Mouse (Mus musculus) forebrain, embryonic 13.5 days (tissue): ENCODE measurements at regions not wholly inside any gene's neighbourhood (a gene's known extent, or its start where the extent isn't known, plus 50 kb on each side); places are given as distances from the start of the nearest gene placed in this dataset.

Source experiments
- ATAC-seq: fragments of 200-750 bp; cut with Nextera tagmentation; 2 replicates; pipeline ENCODE4 v1.8.0; 2017
- H3K27ac ChIP-seq: fragments of 300-500 bp; sonication (generic); 2 replicates; pipeline ENCODE4 v1.5.1; 2015; ENCODE audit warnings: inconsistent platforms, mild to moderate bottlenecking, moderate library complexity
- H3K27me3 ChIP-seq: fragments of 300-500 bp; sonication (generic); 2 replicates; pipeline ENCODE4 v1.6.1; 2015; ENCODE audit warnings: mild to moderate bottlenecking, inconsistent platforms
- H3K36me3 ChIP-seq: fragments of 300-500 bp; sonication (generic); 2 replicates; pipeline ENCODE4 v1.6.1; 2015; ENCODE audit warnings: mild to moderate bottlenecking, inconsistent platforms; ENCODE audit not compliant: poor library complexity, severe bottlenecking
- H3K4me1 ChIP-seq: fragments of 300-500 bp; sonication (generic); 2 replicates; pipeline ENCODE4 v1.6.1; 2015; ENCODE audit warnings: inconsistent platforms
- H3K4me2 ChIP-seq: fragments of 300-500 bp; sonication (generic); 2 replicates; pipeline ENCODE4 v1.6.1; 2015; ENCODE audit warnings: inconsistent platforms, mild to moderate bottlenecking, moderate library complexity
- H3K4me3 ChIP-seq: fragments of 300-500 bp; sonication (generic); 2 replicates; pipeline ENCODE4 v1.5.1; 2015; ENCODE audit warnings: mild to moderate bottlenecking, inconsistent platforms
- H3K9ac ChIP-seq: fragments of 300-500 bp; sonication (generic); 2 replicates; pipeline ENCODE4 v1.6.1; 2015; ENCODE audit warnings: mild to moderate bottlenecking, inconsistent platforms
- H3K9me3 ChIP-seq: fragments of 300-500 bp; sonication (generic); replicated peaks from 2 replicates; pipeline ENCODE4 v1.6.1; 2016; ENCODE audit warnings: inconsistent platforms
- WGBS: fragments of 180-500 bp; shearing (Covaris S2); methylation state at CpG from one replicate; pipeline ENCODE4 v1.1.7; 2015; 5-methylcytosine and 5-hydroxymethylcytosine counted together

GRCm38 (mm10) chr19:60408436-60408835 is 59.7 kb downstream of the Prlhr start:
- H3K4me3 ChIP-seq = no peak overlapping the region
- no peaks in the 10 kb centered on the region for H3K9me3 ChIP-seq
- no peak overlapping the region for H3K27ac ChIP-seq
- WGBS = 87% methylated on average over 3 of the region's 3 CpGs
- no peaks in the 10 kb centered on the region for H3K4me1 ChIP-seq
- no peak overlapping the region for H3K9ac ChIP-seq
- no peak overlapping the region for H3K4me2 ChIP-seq
- H3K27me3 ChIP-seq = no peaks in the 10 kb centered on the region
- no peaks in the 10 kb centered on the region for H3K36me3 ChIP-seq
- ATAC-seq = no peak

DNA sequence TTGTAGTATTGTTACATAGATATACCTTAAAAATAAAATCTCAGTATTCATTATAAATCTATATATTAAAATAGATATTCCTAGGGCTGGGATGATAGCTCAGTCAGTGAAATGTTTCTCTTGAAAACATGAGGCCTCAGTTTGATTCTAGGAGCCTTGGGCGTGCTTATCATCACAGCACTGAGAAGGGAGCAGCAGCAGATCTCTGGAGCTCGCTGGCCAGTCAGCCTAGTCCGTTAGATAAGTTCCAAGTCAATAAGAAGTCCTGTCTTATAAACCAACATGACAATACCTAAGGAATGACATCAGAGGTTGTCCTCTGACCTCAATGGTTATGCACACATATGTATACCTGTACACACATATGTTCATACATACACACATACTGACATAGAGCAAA is 68.7 kb downstream of the Prlhr start:
- Histone ChIP-seq H3K9me3 (no peaks in the 10 kb centered on the region), H3K27ac (no peak overlapping the region), H3K27me3 (no peaks in the 10 kb centered on the region), H3K36me3 (no peaks in the 10 kb centered on the region), H3K4me1 (peaks cover 7% of the 10 kb centered on the region; the same call in 1 of the 2 replicates), H3K9ac (no peak overlapping the region), H3K4me3 (no peak overlapping the region), H3K4me2 (no peak overlapping the region)
- no peak for ATAC-seq
- 79% methylated on average over 3 of the region's 3 CpGs for WGBS

- Histone ChIP-seq H3K27me3 (no peaks in the 10 kb centered on the region), H3K4me3 (no peak overlapping the region), H3K9me3 (no peaks in the 10 kb centered on the region), H3K36me3 (no peaks in the 10 kb centered on the region), H3K27ac (no peak overlapping the region), H3K4me2 (no peak overlapping the region), H3K9ac (no peak overlapping the region), H3K4me1 (peaks cover 13% of the 10 kb centered on the region)
- 15% methylated on average over 1 of the region's 1 CpGs for WGBS
- ATAC-seq = no peak
Measured at GRCm38 (mm10) chr19:60397666-60398065, 70.4 kb downstream of the Prlhr start.

GRCm38 (mm10) chr19:60396604-60397003 is 71.5 kb downstream of the Prlhr start:
- Histone ChIP-seq H3K4me3 (no peak overlapping the region), H3K27ac (no peak overlapping the region), H3K9ac (no peak overlapping the region), H3K36me3 (no peaks in the 10 kb centered on the region), H3K4me2 (no peak overlapping the region), H3K9me3 (no peaks in the 10 kb centered on the region), H3K4me1 (peaks cover 13% of the 10 kb centered on the region), H3K27me3 (no peaks in the 10 kb centered on the region)
- 57% methylated on average over 5 of the region's 5 CpGs for WGBS
- no peak for ATAC-seq

GRCm38 (mm10) chr19:60386563-60387241 is 81.4 kb downstream of the Prlhr start:
- no peak overlapping the region for H3K4me2 ChIP-seq
- no peak overlapping the region for H3K9ac ChIP-seq
- no peaks in the 10 kb centered on the region for H3K36me3 ChIP-seq
- H3K4me1 ChIP-seq = no peaks in the 10 kb centered on the region
- ATAC-seq = no peak
- H3K27ac ChIP-seq = no peak overlapping the region
- H3K27me3 ChIP-seq = no peaks in the 10 kb centered on the region
- no peaks in the 10 kb centered on the region for H3K9me3 ChIP-seq
- no peak overlapping the region for H3K4me3 ChIP-seq
- WGBS = 77% methylated on average over 3 of the region's 3 CpGs

- Histone ChIP-seq H3K27me3 (no peaks in the 10 kb centered on the region), H3K9me3 (no peaks in the 10 kb centered on the region), H3K27ac (no peak overlapping the region), H3K9ac (no peak overlapping the region), H3K4me1 (no peaks in the 10 kb centered on the region), H3K4me2 (no peak overlapping the region), H3K36me3 (no peaks in the 10 kb centered on the region), H3K4me3 (no peak overlapping the region)
- WGBS = 69% methylated on average over 5 of the region's 5 CpGs
- no peak for ATAC-seq
Measured at GRCm38 (mm10) chr19:60384721-60385120, 83.4 kb downstream of the Prlhr start.

GRCm38 (mm10) chr19:60382661-60383060 is 85.4 kb downstream of the Prlhr start:
- no peaks in the 10 kb centered on the region for H3K9me3 ChIP-seq
- no peak overlapping the region for H3K4me2 ChIP-seq
- H3K27ac ChIP-seq = no peak overlapping the region
- no peak for ATAC-seq
- no peak overlapping the region for H3K4me3 ChIP-seq
- H3K4me1 ChIP-seq = no peaks in the 10 kb centered on the region
- H3K9ac ChIP-seq = no peak overlapping the region
- H3K36me3 ChIP-seq = no peaks in the 10 kb centered on the region
- no peaks in the 10 kb centered on the region for H3K27me3 ChIP-seq

DNA sequence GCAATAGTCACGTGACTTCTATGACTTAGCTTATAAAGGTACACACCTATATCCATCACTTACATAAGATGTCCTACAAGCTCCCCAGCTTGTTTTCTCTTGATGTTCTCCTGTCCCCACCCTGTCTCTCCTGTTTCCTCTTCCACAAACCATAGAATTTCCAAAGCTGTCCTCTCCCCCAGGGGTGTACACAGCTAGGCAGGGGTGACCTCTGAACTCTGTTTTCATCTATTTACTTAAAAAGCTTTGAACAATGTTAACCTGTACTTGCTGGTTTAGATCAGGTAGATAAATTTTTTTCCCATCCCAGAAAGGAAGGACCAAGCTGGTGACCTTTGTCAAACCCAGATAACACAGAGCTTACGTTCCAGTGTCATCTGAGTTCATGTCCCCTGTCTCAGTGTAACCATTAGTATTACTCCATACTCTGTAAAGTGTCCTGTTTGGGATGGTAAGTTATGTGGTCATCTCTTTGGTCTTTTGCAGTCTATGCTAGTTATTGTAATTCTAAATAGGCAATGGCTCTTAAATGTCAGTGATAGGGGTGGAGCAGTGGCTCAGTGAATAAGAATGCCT is 89.0 kb downstream of the Prlhr start:
- Histone ChIP-seq H3K36me3 (no peaks in the 10 kb centered on the region), H3K4me3 (no peak overlapping the region), H3K4me1 (no peaks in the 10 kb centered on the region), H3K9me3 (no peaks in the 10 kb centered on the region), H3K27me3 (no peaks in the 10 kb centered on the region), H3K9ac (no peak overlapping the region), H3K4me2 (no peak overlapping the region), H3K27ac (no peak overlapping the region)
- WGBS = 90% methylated on average over 2 of the region's 2 CpGs
- no peak for ATAC-seq

DNA sequence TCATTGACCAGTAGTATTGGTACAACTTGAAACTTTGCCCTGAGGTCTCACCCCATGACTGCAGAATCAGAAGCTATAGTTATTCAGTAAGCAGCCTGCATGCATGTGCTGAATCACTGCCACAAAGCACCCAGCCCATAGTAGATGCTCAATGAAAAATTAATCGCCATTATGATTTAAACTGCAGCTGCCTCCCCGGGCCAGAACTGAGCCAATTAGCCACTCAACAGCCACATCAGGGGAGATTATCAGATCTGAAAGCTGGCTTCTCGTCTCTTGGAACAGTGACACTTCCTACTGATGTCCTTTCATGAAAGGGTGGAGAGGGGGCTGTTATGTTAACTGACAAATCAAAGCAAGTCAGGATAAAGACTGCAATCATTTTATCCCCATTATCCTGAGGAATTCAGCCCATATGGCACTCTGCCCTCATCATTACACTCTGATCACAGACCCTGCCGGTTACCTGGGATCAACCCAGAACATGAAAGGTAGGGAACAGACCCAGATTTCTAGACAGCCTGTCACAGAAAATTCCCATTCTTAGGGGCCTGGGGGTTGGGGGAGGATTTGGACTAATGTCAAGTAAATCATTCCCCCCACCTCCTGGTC is 104.0 kb downstream of the Prlhr start:
- 17% methylated on average over 4 of the region's 4 CpGs for WGBS
- no peaks in the 10 kb centered on the region for H3K9me3 ChIP-seq
- ATAC-seq = peak; percentile 53; the same call in 1 of the 2 replicates
- no peak overlapping the region for H3K27ac ChIP-seq
- no peaks in the 10 kb centered on the region for H3K36me3 ChIP-seq
- H3K27me3 ChIP-seq = no peaks in the 10 kb centered on the region
- no peak overlapping the region for H3K4me2 ChIP-seq
- H3K9ac ChIP-seq = no peak overlapping the region
- H3K4me3 ChIP-seq = no peak overlapping the region
- peaks cover 12% of the 10 kb centered on the region for H3K4me1 ChIP-seq

GRCm38 (mm10) chr19:60344911-60345310 is 118.4 kb upstream of the Fam204a start:
- H3K4me3 ChIP-seq = no peak overlapping the region
- WGBS = 94% methylated on average over 12 of the region's 12 CpGs
- no peaks in the 10 kb centered on the region for H3K9me3 ChIP-seq
- no peak overlapping the region for H3K9ac ChIP-seq
- no peak overlapping the region for H3K27ac ChIP-seq
- H3K4me1 ChIP-seq = no peaks in the 10 kb centered on the region
- H3K4me2 ChIP-seq = no peak overlapping the region
- H3K27me3 ChIP-seq = no peaks in the 10 kb centered on the region
- no peak for ATAC-seq
- no peaks in the 10 kb centered on the region for H3K36me3 ChIP-seq

DNA sequence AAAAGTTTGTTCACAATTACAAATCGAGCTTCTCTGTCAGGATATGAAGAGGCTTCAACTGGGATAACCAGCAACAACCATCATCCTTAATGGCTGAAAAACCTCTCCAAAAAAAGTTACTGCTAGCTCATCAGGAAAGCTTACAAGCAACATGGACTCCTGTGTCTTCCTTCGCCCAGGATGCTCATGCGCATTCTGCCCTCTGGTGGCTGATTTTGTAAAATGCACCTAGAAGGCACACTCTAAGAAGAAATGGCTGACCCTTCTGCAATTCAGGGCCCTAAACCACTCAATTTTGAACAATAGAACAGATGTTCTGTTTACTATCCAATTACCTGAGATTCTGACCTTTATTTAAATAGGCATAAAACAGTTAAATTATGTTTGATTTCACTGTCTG is 115.0 kb upstream of the Fam204a start:
- no peaks in the 10 kb centered on the region for H3K36me3 ChIP-seq
- H3K9ac ChIP-seq = no peak overlapping the region
- peak; percentile 59 for ATAC-seq
- no peak overlapping the region for H3K27ac ChIP-seq
- 4% methylated on average over 3 of the region's 3 CpGs for WGBS
- no peaks in the 10 kb centered on the region for H3K9me3 ChIP-seq
- H3K27me3 ChIP-seq = no peaks in the 10 kb centered on the region
- no peak overlapping the region for H3K4me2 ChIP-seq
- H3K4me1 ChIP-seq = peaks cover 7% of the 10 kb centered on the region
- no peak overlapping the region for H3K4me3 ChIP-seq

GRCm38 (mm10) chr19:60340234-60340633 is 113.7 kb upstream of the Fam204a start:
- Histone ChIP-seq H3K27ac (no peak overlapping the region), H3K9ac (no peak overlapping the region), H3K4me3 (no peak overlapping the region), H3K27me3 (no peaks in the 10 kb centered on the region), H3K4me2 (no peak overlapping the region), H3K9me3 (no peaks in the 10 kb centered on the region), H3K4me1 (peaks cover 7% of the 10 kb centered on the region), H3K36me3 (no peaks in the 10 kb centered on the region)
- ATAC-seq = no peak
- 83% methylated on average over 6 of the region's 6 CpGs for WGBS

DNA sequence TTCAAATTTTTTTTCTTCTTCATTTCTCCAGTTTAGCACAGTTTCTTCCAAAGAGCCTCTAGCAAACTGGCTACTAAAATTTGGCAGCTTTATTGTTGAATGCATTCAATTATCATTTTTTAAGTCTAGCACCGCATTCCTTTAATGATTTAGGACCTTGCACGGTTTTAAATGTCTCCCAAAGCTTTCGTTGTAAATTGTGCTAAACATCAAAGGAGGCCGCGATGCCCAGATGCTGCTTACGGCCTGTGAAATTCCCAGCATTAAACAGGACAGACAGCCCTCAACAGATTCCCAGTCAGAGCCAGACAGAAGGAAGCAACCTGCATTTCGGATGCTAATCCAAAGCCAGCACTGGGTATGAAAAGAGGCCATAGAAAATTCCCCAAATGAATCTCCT is 108.0 kb upstream of the Fam204a start:
- Histone ChIP-seq H3K27me3 (no peaks in the 10 kb centered on the region), H3K4me2 (no peak overlapping the region), H3K4me1 (peaks cover 7% of the 10 kb centered on the region), H3K27ac (no peak overlapping the region), H3K4me3 (no peak overlapping the region), H3K9ac (no peak overlapping the region), H3K36me3 (no peaks in the 10 kb centered on the region), H3K9me3 (no peaks in the 10 kb centered on the region)
- WGBS = 42% methylated on average over 7 of the region's 7 CpGs
- ATAC-seq = no peak
